Mouse (Mus musculus): ENCODE data around the gene Gstp3. TPM values are rescaled to one million over a fixed set of nuclear protein-coding genes. Genes with fewer than 3 reads are reported as not detected.

The Gstp3 gene
- polyA plus RNA-seq (2011; ENCODE audit: insufficient read depth, insufficient read length, low replicate concordance, missing spikeins): 13.5 and 18.0 TPM in 2 replicates

- H3K4me3 ChIP-seq (replicated peaks; ENCODE audit: control insufficient read depth, low read depth, low read length): peak within 1 kb of the TSS; percentile 8
- 28% methylated on average over 15 of the region's 15 CpGs for WGBS
- peaks cover 3% of the 10 kb centered on the region; the same call in 1 of the 2 replicates for H3K4me1 ChIP-seq (ENCODE audit: control insufficient read depth, insufficient read depth, low read length)
- H3K27ac ChIP-seq (ENCODE audit: control insufficient read depth, insufficient read depth, low read depth, low read length, poor library complexity): peak within 1 kb of the TSS; percentile 39
- TF ChIP-seq CTCF (IDR thresholded peaks at IDR 0.05; ENCODE audit: control insufficient read depth, insufficient read depth, low read length) (no peak), POLR2A (IDR thresholded peaks at IDR 0.05; ENCODE audit: borderline replicate concordance, control insufficient read depth, low read depth, low read length) (no peak)
These were observed at the start of gene Gstp3 for GRCm38 (mm10) chr19:4059069-4059740. Gene Gstp3, minus strand, starts transcription at chr19:4059569.

- Histone ChIP-seq H3K4me1 (ENCODE audit: control insufficient read depth, insufficient read depth, low read length) (peaks cover 18% of the 10 kb centered on the region), H3K4me3 (replicated peaks; ENCODE audit: control insufficient read depth, low read depth, low read length) (no peak overlapping the region), H3K27ac (ENCODE audit: control insufficient read depth, insufficient read depth, low read depth, low read length, poor library complexity) (no peak overlapping the region)
- TF ChIP-seq CTCF (IDR thresholded peaks at IDR 0.05; ENCODE audit: control insufficient read depth, insufficient read depth, low read length): no peak
- no peak for TF ChIP-seq POLR2A (IDR thresholded peaks at IDR 0.05; ENCODE audit: borderline replicate concordance, control insufficient read depth, low read depth, low read length)
- 87% methylated on average over 9 of the region's 9 CpGs for WGBS
These were observed 49.2 kb upstream of the Gstp3 start for GRCm38 (mm10) chr19:4108535-4108934.

GRCm38 (mm10) chr19:4106654-4107053 is 47.3 kb upstream of the Gstp3 start:
- 90% methylated on average over 14 of the region's 14 CpGs for WGBS
- TF ChIP-seq POLR2A (IDR thresholded peaks at IDR 0.05; ENCODE audit: borderline replicate concordance, control insufficient read depth, low read depth, low read length): no peak
- no peak for TF ChIP-seq CTCF (IDR thresholded peaks at IDR 0.05; ENCODE audit: control insufficient read depth, insufficient read depth, low read length)
- Histone ChIP-seq H3K4me3 (replicated peaks; ENCODE audit: control insufficient read depth, low read depth, low read length) (no peak overlapping the region), H3K27ac (ENCODE audit: control insufficient read depth, insufficient read depth, low read depth, low read length, poor library complexity) (no peak overlapping the region), H3K4me1 (ENCODE audit: control insufficient read depth, insufficient read depth, low read length) (peaks cover under 1% of the 10 kb centered on the region; the same call in 1 of the 2 replicates)

GRCm38 (mm10) chr19:4104675-4105194 is 45.4 kb upstream of the Gstp3 start:
- Histone ChIP-seq H3K27ac (ENCODE audit: control insufficient read depth, insufficient read depth, low read depth, low read length, poor library complexity) (no peak overlapping the region), H3K4me3 (replicated peaks; ENCODE audit: control insufficient read depth, low read depth, low read length) (no peak overlapping the region), H3K4me1 (ENCODE audit: control insufficient read depth, insufficient read depth, low read length) (peaks cover 2% of the 10 kb centered on the region; the same call in 1 of the 2 replicates)
- 96% methylated on average over 16 of the region's 16 CpGs for WGBS
- no peak for TF ChIP-seq POLR2A (IDR thresholded peaks at IDR 0.05; ENCODE audit: borderline replicate concordance, control insufficient read depth, low read depth, low read length)
- TF ChIP-seq CTCF (IDR thresholded peaks at IDR 0.05; ENCODE audit: control insufficient read depth, insufficient read depth, low read length): no peak

- Histone ChIP-seq H3K4me3 (replicated peaks; ENCODE audit: control insufficient read depth, low read depth, low read length) (no peak overlapping the region), H3K4me1 (ENCODE audit: control insufficient read depth, insufficient read depth, low read length) (peaks cover 2% of the 10 kb centered on the region; the same call in 1 of the 2 replicates), H3K27ac (ENCODE audit: control insufficient read depth, insufficient read depth, low read depth, low read length, poor library complexity) (no peak overlapping the region)
- 72% methylated on average over 3 of the region's 3 CpGs for WGBS
- TF ChIP-seq POLR2A (IDR thresholded peaks at IDR 0.05; ENCODE audit: borderline replicate concordance, control insufficient read depth, low read depth, low read length) (no peak), CTCF (IDR thresholded peaks at IDR 0.05; ENCODE audit: control insufficient read depth, insufficient read depth, low read length) (no peak)
These were observed 44.4 kb upstream of the Gstp3 start for GRCm38 (mm10) chr19:4103792-4104191.

GRCm38 (mm10) chr19:4103294-4103693 is 43.9 kb upstream of the Gstp3 start:
- TF ChIP-seq CTCF (IDR thresholded peaks at IDR 0.05; ENCODE audit: control insufficient read depth, insufficient read depth, low read length) (no peak), POLR2A (IDR thresholded peaks at IDR 0.05; ENCODE audit: borderline replicate concordance, control insufficient read depth, low read depth, low read length) (0 out of 2 replicates have a peak, but pooled peaks have one; percentile 17)
- Histone ChIP-seq H3K4me3 (replicated peaks; ENCODE audit: control insufficient read depth, low read depth, low read length) (no peak overlapping the region), H3K4me1 (ENCODE audit: control insufficient read depth, insufficient read depth, low read length) (peaks cover 2% of the 10 kb centered on the region; the same call in 1 of the 2 replicates), H3K27ac (ENCODE audit: control insufficient read depth, insufficient read depth, low read depth, low read length, poor library complexity) (no peak overlapping the region)
- WGBS: 96% methylated on average over 18 of the region's 18 CpGs

GRCm38 (mm10) chr19:4102626-4103025 is 43.3 kb upstream of the Gstp3 start:
- TF ChIP-seq CTCF (IDR thresholded peaks at IDR 0.05; ENCODE audit: control insufficient read depth, insufficient read depth, low read length) (no peak), POLR2A (IDR thresholded peaks at IDR 0.05; ENCODE audit: borderline replicate concordance, control insufficient read depth, low read depth, low read length) (no peak)
- WGBS: 91% methylated on average over 12 of the region's 12 CpGs
- H3K27ac ChIP-seq (ENCODE audit: control insufficient read depth, insufficient read depth, low read depth, low read length, poor library complexity): no peak overlapping the region
- H3K4me1 ChIP-seq (ENCODE audit: control insufficient read depth, insufficient read depth, low read length): peaks cover 2% of the 10 kb centered on the region; the same call in 1 of the 2 replicates
- H3K4me3 ChIP-seq (replicated peaks; ENCODE audit: control insufficient read depth, low read depth, low read length): no peak overlapping the region

- Histone ChIP-seq H3K4me3 (replicated peaks; ENCODE audit: control insufficient read depth, low read depth, low read length) (no peak overlapping the region), H3K4me1 (ENCODE audit: control insufficient read depth, insufficient read depth, low read length) (peaks cover 2% of the 10 kb centered on the region; the same call in 1 of the 2 replicates), H3K27ac (ENCODE audit: control insufficient read depth, insufficient read depth, low read depth, low read length, poor library complexity) (no peak overlapping the region)
- WGBS: 86% methylated on average over 2 of the region's 2 CpGs
- TF ChIP-seq POLR2A (IDR thresholded peaks at IDR 0.05; ENCODE audit: borderline replicate concordance, control insufficient read depth, low read depth, low read length): no peak
- TF ChIP-seq CTCF (IDR thresholded peaks at IDR 0.05; ENCODE audit: control insufficient read depth, insufficient read depth, low read length): no peak
These were observed 42.7 kb upstream of the Gstp3 start for GRCm38 (mm10) chr19:4102049-4102448.
